In genomic region chr16:64717814-64718213, GRCm38 (mm10) we compare ENCODE assay signal across 31 mouse cellular contexts. TPM values are rescaled to one million over a fixed set of nuclear protein-coding genes. Genes with fewer than 3 reads are reported as not detected.
DNase-seq lines count a peak whose midpoint lies in the region; ATAC-seq and TF ChIP-seq lines count a peak whose summit lies in the region.
"Had no signal": no experiment of that assay in that cellular context is flagged by ENCODE, and none has a peak within 500 bp of the region (broad histone marks: within the 10 kb centered on the region; RNA-seq: fewer than 3 reads in every experiment).

No protein-coding gene starts in this region.

- peak; percentile 39; the same call in 1 of the 2 replicates for ATAC-seq in kidney, embryonic 16.5 days (ENCODE audit: low FRiP score, low TSS enrichment)
- ATAC-seq in limb, embryonic 14.5 days (ENCODE audit: low FRiP score, low read depth) = peak; percentile 66
- ATAC-seq in stomach, postnatal 0 days (ENCODE audit: low FRiP score, low TSS enrichment) = no peak
- ATAC-seq: activated CD4-positive, CD25-positive, alpha-beta regulatory T cell, adult 4 months; forebrain, embryonic 15.5 days; intestine, postnatal 0 days; liver, embryonic 12.5 days; liver, postnatal 0 days; midbrain, embryonic 13.5 days had no signal

- H3K4me2 ChIP-seq in kidney, embryonic 16.5 days (replicated peaks; ENCODE audit: low read depth, low read length) = no peak overlapping the region
- H3K4me2 ChIP-seq in limb, embryonic 14.5 days (replicated peaks; ENCODE audit: low read depth, low read length, severe bottlenecking) = no peak overlapping the region
- H3K4me2 ChIP-seq in stomach, postnatal 0 days (replicated peaks; ENCODE audit: low read depth) = no peak overlapping the region
- H3K4me2 ChIP-seq: embryonic facial prominence, embryonic 12.5 days; forebrain, embryonic 15.5 days; heart, embryonic 12.5 days; hindbrain, embryonic 14.5 days; liver, embryonic 12.5 days; midbrain, embryonic 13.5 days had no signal

- TF ChIP-seq EP300 in stomach, postnatal 0 days (optimal IDR thresholded peaks at IDR 0.05) = no peak

- H3K36me3 ChIP-seq in kidney, embryonic 16.5 days (ENCODE audit: insufficient read depth, low read length) = no peaks in the 10 kb centered on the region
- H3K36me3 ChIP-seq in limb, embryonic 14.5 days (ENCODE audit: control insufficient read depth, insufficient read depth, low read length) = no peaks in the 10 kb centered on the region
- H3K36me3 ChIP-seq in stomach, postnatal 0 days (ENCODE audit: control insufficient read depth, insufficient read depth, low read length) = no peaks in the 10 kb centered on the region
- H3K36me3 ChIP-seq: embryonic facial prominence, embryonic 12.5 days; forebrain, embryonic 10.5 days; forebrain, embryonic 15.5 days; heart, embryonic 12.5 days; liver, embryonic 12.5 days; midbrain, embryonic 13.5 days had no signal

- WGBS in kidney, embryonic 16.5 days = 17% methylated on average over 10 of the region's 10 CpGs
- WGBS in limb, embryonic 14.5 days = 12% methylated on average over 10 of the region's 10 CpGs
- WGBS in stomach, postnatal 0 days = 75% methylated on average over 10 of the region's 10 CpGs

- H3K27me3 ChIP-seq in kidney, embryonic 16.5 days (ENCODE audit: insufficient read depth, low read length) = no peaks in the 10 kb centered on the region
- H3K27me3 ChIP-seq in limb, embryonic 14.5 days (ENCODE audit: control insufficient read depth, insufficient read depth, low read length) = 0 out of 2 replicates have a peak, but pooled peaks cover 2% of the 10 kb centered on the region
- H3K27me3 ChIP-seq in stomach, postnatal 0 days (ENCODE audit: control insufficient read depth, insufficient read depth, low read length) = no peaks in the 10 kb centered on the region
- H3K27me3 ChIP-seq: embryonic facial prominence, embryonic 12.5 days; forebrain, embryonic 15.5 days; heart, embryonic 12.5 days; liver, embryonic 12.5 days; megakaryocyte, embryonic 14.5 days had no signal

- H3K4me3 ChIP-seq in kidney, embryonic 16.5 days (ENCODE audit: low read length) = no peak overlapping the region
- no peak overlapping the region for H3K4me3 ChIP-seq in limb, embryonic 14.5 days (replicated peaks; ENCODE audit: low read length)
- no peak overlapping the region for H3K4me3 ChIP-seq in stomach, postnatal 0 days (ENCODE audit: low read depth, low read length)
- H3K4me3 ChIP-seq: embryonic facial prominence, embryonic 12.5 days; forebrain, embryonic 10.5 days; forebrain, embryonic 15.5 days; heart, adult 2 months; heart, embryonic 12.5 days; layer of hippocampus, adult 2 months; left cerebral cortex, adult 2 months; liver, embryonic 12.5 days; megakaryocyte, embryonic 14.5 days; midbrain, embryonic 13.5 days had no signal

- peaks cover 10% of the 10 kb centered on the region; the same call in 1 of the 2 replicates for H3K4me1 ChIP-seq in kidney, embryonic 16.5 days (ENCODE audit: insufficient read depth, low read length)
- peaks cover 15% of the 10 kb centered on the region; the same call in 1 of the 2 replicates for H3K4me1 ChIP-seq in limb, embryonic 14.5 days (ENCODE audit: control insufficient read depth, insufficient read depth, low read length)
- no peaks in the 10 kb centered on the region for H3K4me1 ChIP-seq in stomach, postnatal 0 days (replicated peaks; ENCODE audit: control insufficient read depth, insufficient read depth)
- H3K4me1 ChIP-seq: embryonic facial prominence, embryonic 12.5 days; forebrain, embryonic 10.5 days; heart, embryonic 12.5 days; liver, embryonic 12.5 days; megakaryocyte, embryonic 14.5 days; midbrain, embryonic 13.5 days had no signal

- H3K9ac ChIP-seq in kidney, embryonic 16.5 days (replicated peaks; ENCODE audit: low read length) = no peak overlapping the region
- no peak overlapping the region for H3K9ac ChIP-seq in limb, embryonic 14.5 days (ENCODE audit: low read depth, low read length, severe bottlenecking)
- H3K9ac ChIP-seq in stomach, postnatal 0 days (ENCODE audit: low read length) = no peak overlapping the region
- H3K9ac ChIP-seq: embryonic facial prominence, embryonic 12.5 days; forebrain, embryonic 15.5 days; heart, embryonic 12.5 days; hindbrain, embryonic 14.5 days; liver, embryonic 12.5 days; liver, postnatal 0 days; midbrain, embryonic 13.5 days had no signal

- H3K9me3 ChIP-seq in kidney, embryonic 16.5 days (ENCODE audit: low read length) = no peaks in the 10 kb centered on the region
- no peaks in the 10 kb centered on the region for H3K9me3 ChIP-seq in limb, embryonic 14.5 days (ENCODE audit: control insufficient read depth, low read length)
- H3K9me3 ChIP-seq in stomach, postnatal 0 days (ENCODE audit: control insufficient read depth, low read length) = no peaks in the 10 kb centered on the region
- H3K9me3 ChIP-seq: embryonic facial prominence, embryonic 12.5 days; forebrain, embryonic 10.5 days; forebrain, embryonic 15.5 days; heart, embryonic 12.5 days; liver, embryonic 12.5 days; megakaryocyte, embryonic 14.5 days; midbrain, embryonic 13.5 days had no signal

- DNase-seq in kidney, postnatal 10 days = no peak
- DNase-seq in embryo, embryonic 10.5 days (ENCODE audit: low spot score) = peak; percentile 42
- DNase-seq in embryo, embryonic 11 days = peak; percentile 52
- peak; percentile 74 for DNase-seq in limb, embryonic 14.5 days (ENCODE audit: low spot score)
- DNase-seq in T-cell, adult 2 months (ENCODE audit: low spot score) = no peak
- DNase-seq in stomach, postnatal 0 days (ENCODE audit: low spot score) = no peak
- DNase-seq: adrenal gland, postnatal 10 days; B cell, adult 2 months; cerebellum, adult 8-10 months; cerebellum, postnatal 25 days; heart, adult 2 months; kidney, postnatal 14 days; liver, postnatal 0 days; lung, postnatal 36 days; right cerebral cortex, adult 18-20 months; spleen, adult 18-20 months; thymus, adult 18-20 months; thymus, postnatal 25 days had no signal

- no peak overlapping the region for H3K27ac ChIP-seq in kidney, embryonic 16.5 days (ENCODE audit: low read length)
- no peak overlapping the region for H3K27ac ChIP-seq in limb, embryonic 14.5 days (replicated peaks; ENCODE audit: low read depth, low read length)
- no peak overlapping the region for H3K27ac ChIP-seq in stomach, postnatal 0 days (replicated peaks)
- H3K27ac ChIP-seq: embryonic facial prominence, embryonic 12.5 days; forebrain, embryonic 10.5 days; forebrain, embryonic 15.5 days; heart, adult 2 months; hindbrain, embryonic 14.5 days; layer of hippocampus, adult 2 months; left cerebral cortex, adult 2 months; liver, embryonic 12.5 days; midbrain, embryonic 13.5 days had no signal

- no peak for TF ChIP-seq CTCF in stomach, postnatal 0 days (IDR thresholded peaks at IDR 0.05; ENCODE audit: low read depth)

- no peak for TF ChIP-seq POLR2A in limb, embryonic 14.5 days (IDR thresholded peaks at IDR 0.05; ENCODE audit: borderline replicate concordance, extremely low read depth, insufficient read depth, insufficient read length)

RNA-seq across cellular contexts. Expression of gene 4930453N24Rik, which starts 53.1 kb away (rescaled TPM):
- 20.4 and 21.3 TPM in 2 replicates for polyA plus RNA-seq in kidney, embryonic 16.5 days (2015; fragmentation: Nextera tagmentation; extraction: Ambion mirVana)
- polyA plus RNA-seq in limb, embryonic 14.5 days (2012; rRNA removed) = 12.2 and 16.9 TPM in 2 replicates
- polyA plus RNA-seq in limb, embryonic 14.5 days (2014; fragmentation: Nextera tagmentation; extraction: Ambion mirVana) = 28.6 and 29.8 TPM in 2 replicates
- polyA plus RNA-seq in stomach, postnatal 0 days (2015; fragmentation: Nextera tagmentation; extraction: Ambion mirVana) = 16.6 and 17.5 TPM in 2 replicates

Comparison
In these comparisons a context has a peak if more than half of its experiments do, and no peak if none do; other contexts are left out.
1. DNase-seq: peak in embryo, embryonic 10.5 days (single experiment), embryo, embryonic 11 days (single experiment) and limb, embryonic 14.5 days (single experiment); none in kidney, postnatal 10 days (single experiment), T-cell, adult 2 months (single experiment) and stomach, postnatal 0 days (single experiment).